Mouse (Mus musculus) thymus, postnatal 36 days (tissue): ENCODE measurements at regions not wholly inside any gene's neighbourhood (a gene's known extent, or its start where the extent isn't known, plus 50 kb on each side); places are given as distances from the start of the nearest gene placed in this dataset.

ENCODE experiments used
- DNase-seq, 2 experiments: peaks; one replicate each; pipeline ENCODE4 v3.0.0; 2022; ENCODE audit warnings: mixed read lengths in 2 of 2

DNA sequence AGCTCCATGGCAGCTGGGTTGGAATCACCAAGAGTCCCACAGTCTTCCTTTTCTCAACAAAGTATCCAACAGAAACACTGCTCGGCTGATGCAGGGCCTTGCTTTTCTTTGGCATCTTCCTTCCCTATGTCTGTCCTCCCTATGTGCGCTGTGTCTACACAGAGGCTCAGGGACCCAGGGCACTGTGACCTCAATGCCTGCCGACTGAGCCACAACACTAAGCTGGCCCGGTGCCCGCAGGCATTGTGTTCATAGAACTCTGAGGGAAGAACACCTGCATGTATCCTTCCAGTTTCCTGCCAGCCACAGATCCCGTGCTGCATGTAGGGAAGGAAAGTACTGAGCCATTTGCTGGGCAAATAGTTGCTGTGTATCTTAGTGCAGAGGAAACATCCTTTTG lies 109.2 kb downstream of the Ets2 start:
- peak; percentile 67 to 81 for DNase-seq

DNA sequence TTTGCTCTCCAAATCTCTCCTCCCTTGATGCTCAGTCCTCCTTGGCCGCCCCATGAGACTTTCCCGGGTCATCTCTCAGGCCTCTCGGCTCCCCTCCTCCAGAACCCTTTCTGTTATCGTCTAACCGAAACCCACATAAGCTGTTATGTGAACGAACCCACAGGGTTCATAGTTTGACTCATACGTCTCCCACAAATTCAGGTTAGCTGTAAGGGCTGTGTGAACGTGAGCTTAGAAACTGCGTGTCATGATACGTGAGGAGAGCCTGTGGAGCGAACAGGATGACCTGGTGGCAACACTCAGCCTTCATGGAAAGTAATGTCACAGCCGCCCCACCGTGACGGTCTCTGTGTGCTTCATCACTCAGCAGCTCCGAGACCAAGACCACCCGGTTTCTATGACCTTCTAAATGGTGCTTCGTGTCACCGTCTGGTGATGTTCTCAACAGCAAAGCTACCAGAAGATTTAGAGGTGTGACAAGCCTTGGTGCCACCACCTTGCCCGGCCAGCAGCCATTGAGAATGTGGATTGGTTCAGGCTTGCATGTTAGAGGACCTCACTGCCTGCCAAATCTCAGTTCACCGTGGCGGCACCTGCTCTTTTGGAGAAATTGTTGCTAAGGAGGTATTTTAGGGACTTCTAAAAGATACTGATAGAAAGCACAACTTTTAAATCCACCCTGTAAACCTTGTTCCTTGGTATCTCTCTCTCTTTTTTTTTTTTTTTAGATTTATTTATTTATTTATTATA lies 107.4 kb downstream of the Ets2 start:
- DNase-seq = no peak

DNA sequence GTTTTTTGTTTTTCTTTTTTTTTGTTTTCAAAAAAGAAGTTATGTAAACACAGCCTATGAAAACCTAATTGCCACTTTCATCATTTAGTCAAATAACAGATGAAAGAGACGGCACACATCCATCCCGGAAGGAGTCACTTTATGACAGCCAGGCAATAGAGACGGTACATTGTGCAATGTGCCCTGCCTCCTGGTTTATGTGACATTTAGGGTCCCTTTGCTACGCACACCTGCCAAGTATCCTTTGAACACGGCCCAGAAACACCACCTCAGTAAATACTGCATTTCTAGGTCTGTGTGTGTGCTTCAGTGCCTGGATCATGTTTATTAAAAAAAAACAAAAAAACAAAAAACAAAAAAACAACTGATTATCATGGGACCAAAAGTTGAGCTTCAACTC lies 104.6 kb downstream of the Ets2 start:
- peak in 1 of 2 experiments; percentile 54 for DNase-seq

DNA sequence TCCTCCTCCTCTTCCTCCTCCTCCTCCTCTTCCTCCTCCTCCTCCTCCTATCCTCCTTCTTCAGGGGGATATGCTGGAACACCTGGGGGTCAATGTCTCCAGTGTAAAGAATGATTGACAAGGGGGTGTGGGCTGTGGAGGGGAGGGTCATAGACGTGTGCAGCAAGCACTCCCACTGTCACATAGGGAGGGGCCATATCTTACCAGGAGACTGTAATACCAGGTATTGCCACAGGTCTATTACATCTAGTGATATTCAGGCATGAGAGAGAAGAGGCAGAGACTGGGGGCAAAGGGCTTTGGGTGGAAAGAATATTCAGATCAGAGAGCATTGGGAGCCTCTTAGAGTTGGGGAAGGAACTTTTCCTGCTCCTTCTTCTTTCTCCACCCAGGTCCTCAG lies 102.3 kb downstream of the Ets2 start:
- no peak for DNase-seq

DNA sequence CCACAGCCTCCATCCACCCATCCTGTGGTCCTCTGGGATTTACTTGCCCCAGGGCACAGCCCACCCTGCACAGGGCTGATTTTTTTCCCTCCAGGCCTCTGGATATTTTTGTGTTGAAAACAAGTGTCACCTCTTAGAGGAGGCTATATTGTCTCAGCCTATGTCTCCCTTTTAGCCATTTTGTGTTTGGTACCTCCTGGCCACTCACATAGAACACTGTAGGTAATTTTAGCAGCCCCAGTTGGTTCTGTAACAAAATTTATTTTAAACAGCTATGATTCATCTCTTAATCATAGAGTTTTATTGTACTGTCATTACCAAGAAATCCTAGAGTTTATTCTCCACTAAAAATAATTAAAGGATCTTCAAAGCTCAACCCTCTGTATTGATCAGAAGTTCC lies 100.8 kb downstream of the Ets2 start:
- DNase-seq = no peak

DNA sequence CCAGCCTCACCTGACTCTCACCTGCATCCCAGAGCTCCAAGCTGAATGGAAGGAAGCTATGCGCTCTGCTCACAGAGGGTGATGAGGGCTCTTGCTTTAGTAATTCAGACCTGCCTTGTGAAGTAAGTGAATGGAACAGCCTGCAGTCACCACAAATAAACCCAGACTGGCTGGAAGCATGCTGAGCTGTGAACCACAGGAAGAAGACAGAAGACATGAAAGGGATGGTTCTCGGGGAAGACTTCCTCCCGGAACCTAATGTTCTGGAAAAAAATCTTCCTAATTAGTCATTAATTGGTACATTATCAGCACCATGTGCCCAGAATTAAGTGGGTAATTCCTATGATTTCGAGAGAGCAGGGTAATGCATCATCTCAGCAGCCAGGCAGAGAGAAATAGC lies 100.3 kb downstream of the Ets2 start:
- no peak for DNase-seq

DNA sequence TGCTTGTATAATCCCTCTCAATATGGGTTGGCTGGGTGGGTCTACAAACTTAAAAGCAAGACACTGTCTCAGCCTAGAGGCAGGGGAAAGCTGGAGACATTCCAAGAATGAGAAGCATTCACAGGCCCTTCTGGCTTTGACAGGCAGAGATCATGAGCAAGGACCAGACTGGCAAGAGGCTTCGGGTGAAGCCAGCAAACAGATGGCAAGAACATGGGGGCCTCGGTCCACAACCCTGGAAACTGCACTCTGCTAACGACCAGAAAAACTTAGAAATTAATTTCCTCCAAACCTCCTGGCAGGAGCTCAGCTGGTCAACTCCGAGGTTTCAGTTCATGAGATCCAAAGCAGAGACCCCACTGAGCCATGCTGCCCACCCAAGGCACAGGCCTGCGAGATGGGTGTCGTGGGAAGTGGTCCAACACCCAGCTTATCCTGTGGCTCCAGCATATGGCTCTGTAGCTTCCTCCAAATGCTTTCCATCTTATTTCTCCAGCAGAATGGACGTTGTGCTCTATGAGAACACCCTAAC lies 99.1 kb downstream of the Ets2 start:
- DNase-seq = no peak

DNA sequence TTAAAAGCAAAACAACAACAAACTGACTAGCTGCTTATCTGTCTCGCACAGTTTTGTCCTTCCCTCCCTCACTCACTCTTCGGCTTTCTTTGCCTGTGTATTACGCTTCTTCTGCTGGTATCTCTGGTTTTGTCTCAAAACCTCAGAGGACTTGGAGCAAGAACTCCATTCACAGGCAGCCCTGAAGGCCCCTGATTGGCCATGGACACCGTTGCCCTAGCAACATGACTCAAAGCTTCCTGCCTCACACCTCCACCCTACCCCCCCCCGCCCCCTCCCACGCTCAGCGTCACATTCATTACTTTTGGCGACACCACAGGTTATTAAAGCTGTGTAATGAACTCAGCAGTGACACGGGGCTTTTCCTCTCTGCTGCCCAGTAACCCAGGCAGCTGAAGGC lies 96.7 kb downstream of the Ets2 start:
- DNase-seq = peak in 1 of 2 experiments; percentile 66

DNA sequence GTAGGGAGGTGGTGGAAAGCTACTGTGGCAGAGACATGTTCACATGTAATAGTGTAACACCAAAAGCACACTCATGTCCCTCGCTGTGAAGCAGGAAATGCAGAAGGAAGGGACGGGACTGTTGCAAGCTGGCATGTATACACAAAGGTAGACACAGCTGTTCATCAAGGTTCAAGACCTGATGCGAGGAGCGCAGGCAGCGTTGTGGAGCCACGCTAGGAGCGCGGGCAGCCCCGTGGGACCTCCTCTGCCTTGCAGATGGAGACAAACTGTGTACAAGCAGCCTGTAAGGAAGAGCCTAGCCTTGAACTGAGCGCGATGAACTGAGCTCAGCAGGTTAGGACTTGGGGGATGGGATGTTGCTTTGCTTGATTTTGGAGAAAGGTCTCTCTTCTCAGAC lies 96.2 kb downstream of the Ets2 start:
- peak; percentile 59 to 78 for DNase-seq

DNA sequence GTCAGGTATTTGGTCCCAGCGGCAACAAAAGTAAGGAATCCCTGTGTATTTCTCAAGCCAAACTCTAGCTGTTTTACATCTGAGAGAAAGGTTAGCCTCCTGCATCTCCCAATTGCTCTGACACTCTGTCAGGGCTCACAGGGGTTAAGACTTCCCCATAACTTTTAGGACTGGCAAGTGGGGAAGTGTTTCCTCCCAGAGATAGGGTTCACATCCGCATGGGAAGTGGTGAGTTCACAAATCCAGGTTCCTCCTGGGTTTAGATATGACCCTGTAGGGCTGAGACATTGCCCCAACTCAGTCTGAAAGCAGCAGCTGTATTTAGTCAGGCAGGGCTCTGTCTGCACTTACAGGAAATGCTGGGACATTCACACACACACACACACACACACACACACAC lies 95.3 kb downstream of the Ets2 start:
- DNase-seq = no peak

DNA sequence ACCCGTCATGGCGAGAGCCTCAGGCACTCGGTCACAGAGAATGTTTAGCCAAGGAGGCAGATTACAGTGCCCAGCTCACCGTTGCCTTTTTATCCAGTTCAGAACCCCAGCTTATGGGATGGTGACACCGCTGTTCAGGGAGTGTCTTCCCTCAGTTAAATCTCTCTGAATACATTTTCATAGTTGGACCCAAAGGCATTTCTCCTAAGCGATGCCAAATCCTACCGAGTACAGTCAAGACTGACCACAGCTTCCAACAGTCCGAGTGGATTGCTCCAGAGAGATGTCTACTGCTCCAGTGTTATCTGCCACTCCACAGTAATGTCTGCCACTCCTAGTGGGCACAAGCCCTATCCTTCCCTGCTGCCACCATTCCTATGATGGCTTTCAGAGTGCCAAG lies 93.0 kb downstream of the Ets2 start:
- DNase-seq = no peak

DNA sequence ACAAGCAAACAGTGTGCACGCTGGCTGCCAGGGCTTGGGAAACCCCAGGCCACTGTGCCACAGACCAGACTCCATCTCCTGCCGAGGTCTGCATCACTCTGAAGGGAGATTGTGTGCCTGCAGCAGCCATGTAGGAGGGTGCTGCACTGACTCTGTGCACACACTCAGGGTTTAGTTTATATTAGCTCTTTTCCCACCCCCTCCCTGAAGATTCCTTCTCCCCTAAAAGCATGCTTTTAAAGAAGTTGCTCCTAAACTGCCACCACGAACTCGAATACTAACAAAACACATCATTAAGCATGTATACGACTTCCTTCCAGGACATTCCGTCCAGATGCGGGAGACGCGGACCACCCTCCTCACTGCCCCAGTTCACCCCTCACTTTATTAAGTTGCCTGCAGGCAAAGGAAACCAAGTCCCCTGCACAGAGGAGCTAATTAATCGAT lies 92.4 kb downstream of the Ets2 start:
- no peak for DNase-seq

DNA sequence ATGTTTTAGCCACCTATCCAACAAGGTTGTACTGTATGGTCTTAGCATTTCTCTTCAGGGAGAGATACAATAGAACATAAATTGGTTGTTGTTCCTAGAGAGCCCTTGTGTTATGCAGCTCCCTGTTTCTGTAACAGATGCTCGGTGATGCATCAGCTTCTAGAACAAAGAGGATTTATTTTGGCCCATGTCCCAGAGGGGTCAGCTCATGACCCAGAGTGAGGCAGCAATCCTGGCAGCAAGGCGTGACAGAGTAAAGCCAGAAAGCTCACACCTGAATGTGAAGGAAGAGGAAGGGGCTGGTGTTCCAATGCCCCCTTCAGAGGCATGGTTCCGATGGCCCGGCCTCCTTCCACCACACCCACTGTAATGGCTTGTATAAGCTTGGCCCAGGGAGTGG lies 88.8 kb downstream of the Ets2 start:
- no peak for DNase-seq

DNA sequence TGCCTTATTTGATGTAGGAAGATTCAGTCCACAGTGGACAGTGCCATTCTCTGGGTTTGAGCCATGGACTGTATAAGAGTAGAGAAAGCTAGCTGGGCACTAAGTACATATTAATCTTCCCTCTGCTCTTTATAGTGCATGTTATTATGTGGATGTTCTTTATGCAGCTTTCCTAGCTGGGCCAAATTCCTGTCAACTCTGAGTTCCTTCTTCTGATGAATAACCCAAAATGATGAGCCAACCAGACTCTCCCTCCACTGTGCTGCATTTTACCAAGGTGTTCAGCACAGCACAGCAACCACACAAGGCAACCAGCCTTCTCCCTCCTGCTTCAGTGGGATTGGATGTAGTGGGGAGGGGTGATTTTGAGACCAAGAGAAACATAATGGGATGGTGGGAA lies 87.7 kb downstream of the Ets2 start:
- no peak for DNase-seq

DNA sequence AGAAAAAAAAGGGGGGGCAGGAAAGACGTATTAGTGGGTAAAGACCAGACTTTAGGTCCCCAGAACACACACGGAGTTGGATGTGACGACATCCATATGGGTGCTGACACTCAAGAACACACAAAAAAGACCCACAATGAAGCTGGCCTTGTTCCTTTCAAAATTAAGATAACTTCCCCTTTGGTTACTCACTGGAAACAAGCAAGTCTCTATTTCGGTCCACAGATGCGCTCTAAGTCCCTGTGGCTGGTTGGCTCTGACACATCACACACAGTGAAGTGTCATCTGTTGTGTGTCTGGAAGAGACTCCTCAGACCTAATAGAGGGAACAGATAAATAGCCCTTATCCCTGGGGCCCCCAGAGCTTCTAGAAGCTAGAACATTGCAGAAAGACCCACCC lies 79.8 kb downstream of the Ets2 start:
- no peak for DNase-seq

DNA sequence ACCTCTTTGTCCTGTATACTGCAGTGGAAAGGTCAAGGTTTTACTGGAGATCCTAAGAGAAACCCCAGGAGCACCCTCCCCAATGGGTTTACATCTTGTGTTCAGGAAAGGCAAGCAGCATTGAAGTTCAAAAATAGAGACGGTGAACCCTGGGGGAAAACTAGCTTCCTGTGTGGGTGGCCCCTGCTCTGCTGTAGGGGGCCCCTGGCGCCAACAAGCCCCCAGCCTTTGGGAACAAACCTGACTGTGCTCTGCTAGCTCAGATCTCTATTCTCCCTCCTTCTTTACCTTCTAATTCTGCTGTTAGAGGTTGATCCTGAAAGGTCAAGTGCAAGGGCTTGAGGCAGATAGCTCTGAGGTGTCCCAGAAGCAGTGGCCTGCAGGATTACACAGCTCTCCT lies 78.6 kb downstream of the Ets2 start:
- peak; percentile 48 to 70 for DNase-seq

DNA sequence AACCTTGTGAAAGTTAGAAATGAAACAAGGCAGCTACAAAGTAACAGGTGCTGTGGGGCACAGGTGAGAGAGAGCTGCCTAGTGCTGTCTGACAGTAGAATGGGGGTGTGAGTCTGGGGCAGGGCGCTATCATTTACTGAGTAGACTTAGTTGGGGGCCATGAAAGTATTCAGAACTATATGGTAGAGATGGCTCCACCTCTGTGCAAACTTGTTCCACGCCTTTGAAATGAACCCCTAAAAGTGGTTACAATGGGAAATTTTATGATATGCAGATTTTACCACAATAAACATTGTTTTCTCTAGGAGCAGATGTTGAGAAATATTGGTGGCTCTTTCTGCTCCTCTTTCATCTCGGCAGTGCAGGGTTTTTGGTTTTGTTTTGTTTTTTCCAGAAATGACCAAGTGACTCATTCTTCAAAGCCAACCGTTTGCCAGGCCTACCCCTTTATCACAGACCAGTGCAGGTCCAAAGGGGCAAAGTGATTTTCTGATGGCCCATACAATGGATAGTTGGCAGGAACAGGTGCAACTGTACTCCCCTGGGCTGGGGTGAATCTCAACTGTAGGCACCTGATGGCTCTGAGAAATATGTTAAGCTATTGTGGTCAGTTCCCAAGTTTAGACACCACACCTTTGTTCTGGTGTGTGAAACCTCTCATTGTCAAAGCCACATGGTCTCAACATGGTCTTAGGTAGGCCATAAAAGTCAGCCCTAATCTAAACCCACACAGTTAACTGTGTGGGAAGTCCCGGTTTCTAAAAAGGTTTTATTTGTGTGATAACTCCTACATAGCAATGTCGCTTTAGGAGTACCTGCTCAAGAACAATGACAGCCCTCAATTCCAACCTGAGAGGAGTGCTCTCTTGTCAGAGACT lies 77.2 kb downstream of the Ets2 start:
- DNase-seq = peak in 1 of 2 experiments; percentile 56

DNA sequence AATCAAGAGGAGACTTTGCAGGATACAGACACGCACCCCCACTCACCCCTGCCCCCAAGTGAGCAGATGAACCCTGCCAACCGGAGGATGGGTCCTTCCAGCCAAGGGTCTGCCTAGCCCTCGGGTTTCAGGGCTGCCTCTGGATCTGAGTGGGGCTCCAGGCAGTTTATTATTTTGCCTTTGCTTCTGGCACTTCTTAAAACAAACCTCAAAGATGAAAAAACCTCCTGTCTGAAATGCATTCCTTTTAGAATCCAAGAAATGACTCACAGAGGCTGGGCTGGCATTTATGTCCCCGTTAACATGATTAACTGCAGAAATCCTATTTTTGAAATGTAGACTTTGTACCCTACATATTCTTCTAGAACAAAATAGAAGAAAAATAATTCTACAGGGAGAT lies 76.3 kb downstream of the Ets2 start:
- DNase-seq = no peak

DNA sequence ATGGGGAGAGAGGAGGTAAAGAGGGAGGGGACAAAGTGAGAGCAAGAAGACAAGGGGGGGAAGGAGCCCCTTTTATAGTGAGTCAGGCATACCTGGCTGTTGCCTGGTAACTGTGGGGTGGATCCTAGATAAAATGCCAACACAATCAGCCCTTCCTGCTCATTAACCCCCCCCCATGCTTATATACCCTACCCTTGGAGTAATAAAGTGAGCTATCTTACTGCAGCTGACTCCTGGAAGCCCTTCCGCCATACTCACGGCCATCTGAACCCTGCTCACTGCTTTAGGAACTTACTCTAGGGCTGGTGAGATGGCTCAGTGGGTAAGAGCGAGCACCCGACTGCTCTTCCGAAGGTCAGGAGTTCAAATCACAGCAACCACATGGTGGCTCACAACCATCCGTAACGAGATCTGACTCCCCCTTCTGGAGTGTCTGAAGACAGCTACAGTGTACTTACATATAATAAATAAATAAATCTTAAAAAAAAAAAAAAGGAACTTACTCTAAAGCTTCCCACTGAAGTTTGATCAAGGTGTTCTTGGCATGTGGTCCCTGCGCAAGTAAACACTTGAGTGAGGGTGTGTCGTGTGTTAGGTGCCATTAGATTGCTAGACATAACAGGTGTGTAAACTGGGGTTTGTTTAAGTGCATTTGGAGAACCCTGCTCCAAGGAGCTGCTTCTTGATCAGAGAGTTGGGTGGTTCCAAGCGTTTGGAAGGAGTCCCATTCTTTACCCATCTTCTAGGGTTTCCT lies 74.9 kb downstream of the Ets2 start:
- DNase-seq = no peak

DNA sequence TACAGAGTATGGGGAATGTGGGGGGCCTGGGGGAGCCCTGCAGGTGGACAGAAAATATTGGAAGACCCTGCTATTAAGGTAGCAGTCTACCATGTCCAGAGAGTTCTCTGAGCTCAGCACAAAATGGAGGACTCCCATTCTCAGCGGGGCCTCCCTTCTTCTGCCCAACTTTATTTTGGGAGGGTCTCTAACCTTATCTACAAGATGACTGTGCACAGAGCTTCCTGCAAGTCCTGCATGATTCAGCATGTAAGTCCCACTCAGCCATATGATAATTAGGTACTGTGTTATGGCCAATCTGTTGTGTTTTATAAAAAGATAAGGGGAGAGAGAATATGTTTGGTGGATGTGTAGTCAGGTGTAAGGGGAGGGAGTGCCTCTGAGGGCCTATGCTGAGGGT lies 74.1 kb downstream of the Ets2 start:
- no peak for DNase-seq

DNA sequence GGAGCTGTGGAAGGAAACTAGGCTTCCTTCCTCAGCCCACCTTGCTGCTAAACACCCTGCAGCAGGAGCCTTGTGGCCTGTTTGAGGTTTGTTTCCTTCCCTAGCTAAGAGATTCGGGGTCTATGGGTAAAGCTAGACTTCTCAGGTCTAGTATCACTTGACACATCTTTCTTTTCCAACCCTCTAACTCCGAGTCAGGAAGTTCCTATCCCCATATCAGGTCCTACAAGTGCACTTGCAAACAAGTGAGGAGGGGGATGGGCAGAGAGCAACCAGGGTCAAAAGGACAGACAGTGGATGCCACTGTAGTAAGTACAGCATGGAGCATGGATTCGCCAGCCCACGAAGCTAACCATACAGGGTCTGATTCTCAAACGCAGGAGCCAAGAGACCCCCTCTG lies 73.5 kb downstream of the Ets2 start:
- peak in 1 of 2 experiments; percentile 61 for DNase-seq

DNA sequence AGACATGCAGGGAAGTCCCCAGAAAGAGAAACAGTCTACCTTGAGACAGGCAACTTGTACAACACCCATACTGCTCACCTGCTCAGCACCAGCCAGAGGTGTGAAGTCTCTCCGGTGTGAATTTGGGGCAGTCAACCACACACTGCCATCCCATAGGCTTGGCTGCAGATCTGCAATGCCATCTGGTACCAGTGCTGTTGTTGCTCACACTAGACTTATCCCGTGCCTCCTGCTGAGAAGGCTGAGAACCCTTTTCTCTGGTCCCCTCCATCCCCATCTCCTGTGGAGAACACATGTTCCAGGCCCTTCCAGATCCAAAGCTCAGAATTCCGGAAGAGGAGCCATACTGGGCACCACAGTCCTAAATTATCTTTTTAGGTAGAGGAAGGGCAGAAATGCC lies 71.3 kb downstream of the Ets2 start:
- DNase-seq = no peak
